Mouse (Mus musculus) liver, embryonic 13.5 days (tissue): Measurements from ENCODE around the gene Agap2. TPM values are rescaled to one million over a fixed set of nuclear protein-coding genes. Genes with fewer than 3 reads are reported as not detected.

Source experiments
- ATAC-seq: fragments of 200-750 bp; cut with Nextera tagmentation; 2 replicates; pipeline ENCODE4 v1.8.0; 2017; ENCODE audit warnings: low read depth, mild to moderate bottlenecking, moderate number of reproducible peaks, moderate library complexity
- DNase-seq: peaks from one replicate; pipeline ENCODE4 v3.0.0; 2022
- H3K27ac ChIP-seq: fragments of 300-500 bp; sonication (generic); 2 replicates; pipeline ENCODE4 v1.5.1; 2015; ENCODE audit warnings: moderate library complexity, mild to moderate bottlenecking, inconsistent platforms
- H3K27me3 ChIP-seq: fragments of 300-500 bp; sonication (generic); 2 replicates; pipeline ENCODE4 v1.6.1; 2015; ENCODE audit warnings: mild to moderate bottlenecking, inconsistent platforms
- H3K36me3 ChIP-seq: fragments of 300-500 bp; sonication (generic); 2 replicates; pipeline ENCODE4 v1.6.1; 2015; ENCODE audit warnings: mild to moderate bottlenecking, inconsistent platforms
- H3K4me1 ChIP-seq: fragments of 300-500 bp; sonication (generic); replicated peaks from 2 replicates; pipeline ENCODE4 v1.6.1; 2015; ENCODE audit warnings: inconsistent platforms
- H3K4me2 ChIP-seq: fragments of 300-500 bp; sonication (generic); 2 replicates; pipeline ENCODE4 v1.6.1; 2015; ENCODE audit warnings: inconsistent platforms, mild to moderate bottlenecking, moderate library complexity
- H3K4me3 ChIP-seq: fragments of 300-500 bp; sonication (generic); replicated peaks from 2 replicates; pipeline ENCODE4 v1.5.1; 2015; ENCODE audit warnings: mild to moderate bottlenecking, inconsistent platforms
- H3K9ac ChIP-seq: fragments of 300-500 bp; sonication (generic); 2 replicates; pipeline ENCODE4 v1.6.1; 2015; ENCODE audit warnings: mild to moderate bottlenecking, inconsistent platforms
- H3K9me3 ChIP-seq: fragments of 300-500 bp; sonication (generic); replicated peaks from 2 replicates; pipeline ENCODE4 v1.6.1; 2016; ENCODE audit warnings: inconsistent platforms
- WGBS: fragments of 180-500 bp; shearing (Covaris S2); methylation state at CpG from one replicate; pipeline ENCODE4 v1.1.7; 2015; ENCODE audit not compliant: insufficient replicate concordance; 5-methylcytosine and 5-hydroxymethylcytosine counted together
- polyA plus RNA-seq: library from polyadenylated mRNA; unstranded; fragments of >200 nt; fragmentation: Nextera tagmentation; extraction: Ambion mirVana; gene quantifications from 2 replicates; pipeline ENCODE4 v1.2.1, GENCODE M21; 2015

Gene Agap2
- 0.41 and 0.85 TPM in 2 replicates for polyA plus RNA-seq

DNA sequence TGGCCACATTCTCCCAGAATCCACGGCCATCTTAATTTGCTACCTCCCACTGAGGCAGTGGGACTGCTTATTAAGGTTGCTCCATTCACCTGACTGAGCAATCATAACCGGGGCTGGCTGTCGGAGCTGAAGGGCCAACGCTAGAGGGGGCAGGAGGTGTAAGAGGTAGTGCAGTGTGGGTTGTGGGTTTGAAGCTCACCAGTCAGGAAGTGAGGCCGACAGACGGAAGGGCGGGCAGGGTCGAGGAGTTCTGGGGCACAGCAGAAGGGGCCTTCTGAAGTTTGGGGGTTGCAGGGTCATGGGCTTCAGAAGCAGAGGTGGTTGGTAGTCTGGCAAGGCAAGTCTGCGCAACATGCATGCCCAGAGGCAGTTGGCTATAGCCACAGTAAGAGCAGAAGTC lies at the start of gene Agap2:
Gene Agap2, plus strand, starts transcription at position 205 of the 400 bp plus-strand sequence.
- peak within 1 kb of the TSS; percentile 21 for H3K4me3 ChIP-seq
- 22% methylated on average over 9 of the region's 9 CpGs for WGBS
- DNase-seq (no peak), ATAC-seq (no peak)
- no peaks in the 10 kb centered on the region; the same call in 1 of the 2 replicates for H3K36me3 ChIP-seq
- H3K9ac ChIP-seq: peak within 1 kb of the TSS; percentile 40; the same call in 1 of the 2 replicates
- H3K27me3 ChIP-seq: peaks cover 49% of the 10 kb centered on the region
- H3K9me3 ChIP-seq: no peaks in the 10 kb centered on the region
- H3K4me1 ChIP-seq: peaks cover 63% of the 10 kb centered on the region
- H3K4me2 ChIP-seq: peak within 1 kb of the TSS; percentile 52
- H3K27ac ChIP-seq: no peak within 1 kb of the TSS

DNA sequence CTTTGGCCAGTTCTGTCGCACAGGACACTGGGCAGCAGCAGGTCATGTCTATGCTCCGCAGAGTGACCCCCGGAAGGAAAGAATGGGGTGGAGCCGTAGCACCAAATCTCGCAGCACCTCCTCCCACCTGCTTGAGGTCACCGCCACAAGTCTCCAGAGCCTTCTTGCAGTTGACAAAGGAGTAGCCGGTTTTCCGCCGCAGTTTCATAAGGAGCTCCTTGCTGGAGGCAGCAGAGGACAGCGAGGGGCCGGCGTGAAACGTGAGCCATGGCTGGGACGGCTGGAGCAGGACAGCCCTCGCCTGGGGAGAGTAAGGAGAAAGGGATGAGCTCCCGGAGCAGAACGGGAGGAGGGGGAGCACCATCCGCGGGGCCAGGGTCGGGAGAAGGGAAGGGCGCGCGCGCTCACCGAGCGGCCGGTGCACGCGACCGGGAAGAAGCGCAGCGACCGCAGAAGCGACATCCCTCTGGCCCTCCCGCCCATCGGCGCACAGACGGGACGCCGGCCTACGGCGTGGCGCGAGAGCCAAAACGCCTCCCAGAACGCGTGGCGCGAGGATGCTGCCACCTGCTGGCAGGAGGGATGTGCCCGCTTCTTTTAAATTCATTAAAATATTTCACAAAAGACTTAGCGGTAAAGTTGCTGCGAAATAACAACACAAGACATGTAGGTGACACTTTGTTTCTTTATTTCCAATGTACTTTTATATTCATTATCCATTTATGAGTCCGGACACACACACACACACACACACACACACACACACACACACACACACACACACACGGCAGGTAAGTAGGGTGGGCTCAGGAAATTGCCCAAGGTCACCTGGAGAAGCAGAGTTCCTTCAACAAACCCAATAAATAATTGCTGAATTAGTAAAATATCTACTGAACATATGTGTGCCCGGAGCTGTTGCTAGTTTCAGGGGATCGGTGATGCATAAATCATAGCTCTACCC lies 44.5 kb upstream of the Agap2 start, which contains the start of gene Tsfm:
Gene Tsfm, minus strand, starts transcription at position 505 of the 961 bp plus-strand sequence.
- peak within 1 kb of the TSS; percentile 90 for H3K4me3 ChIP-seq
- H3K4me1 ChIP-seq: peaks cover 13% of the 10 kb centered on the region
- ATAC-seq (peak; percentile 86), DNase-seq (peak; percentile 82)
- peaks cover 38% of the 10 kb centered on the region for H3K36me3 ChIP-seq
- peak within 1 kb of the TSS; percentile 50 for H3K27ac ChIP-seq
- H3K27me3 ChIP-seq: no peaks in the 10 kb centered on the region
- 6% methylated on average over 55 of the region's 56 CpGs for WGBS
- peak within 1 kb of the TSS; percentile 92 for H3K9ac ChIP-seq
- H3K9me3 ChIP-seq: no peaks in the 10 kb centered on the region
- peak within 1 kb of the TSS; percentile 97 for H3K4me2 ChIP-seq

DNA sequence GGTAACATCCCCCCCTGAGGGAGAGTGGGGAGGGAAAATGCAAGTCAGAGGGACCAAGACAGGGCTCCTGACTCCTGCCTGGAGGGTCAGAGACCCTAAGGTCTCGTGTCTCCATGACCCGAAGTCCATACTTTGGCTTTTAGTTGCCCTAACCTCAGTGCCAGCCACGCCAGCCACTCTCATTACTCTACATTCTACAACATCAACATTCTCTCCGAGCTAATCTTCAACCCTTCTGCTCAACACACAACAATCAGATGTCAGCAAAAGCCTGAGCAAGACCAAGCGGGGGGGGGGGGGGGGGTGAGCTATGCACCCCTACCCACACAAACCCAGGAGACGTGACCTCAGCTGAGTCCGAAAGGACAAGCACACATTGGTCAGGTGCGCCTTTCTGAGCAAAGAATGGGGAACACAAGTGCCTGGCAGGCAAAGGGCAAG lies 41.8 kb upstream of the Agap2 start:
- Histone ChIP-seq H3K9me3 (no peaks in the 10 kb centered on the region), H3K4me2 (no peak overlapping the region), H3K9ac (no peak overlapping the region), H3K27me3 (peaks cover 18% of the 10 kb centered on the region), H3K4me1 (peaks cover 13% of the 10 kb centered on the region), H3K4me3 (no peak overlapping the region), H3K36me3 (peaks cover 11% of the 10 kb centered on the region), H3K27ac (no peak overlapping the region)
- no peak for ATAC-seq
- no peak for DNase-seq
- 59% methylated on average over 8 of the region's 8 CpGs for WGBS

DNA sequence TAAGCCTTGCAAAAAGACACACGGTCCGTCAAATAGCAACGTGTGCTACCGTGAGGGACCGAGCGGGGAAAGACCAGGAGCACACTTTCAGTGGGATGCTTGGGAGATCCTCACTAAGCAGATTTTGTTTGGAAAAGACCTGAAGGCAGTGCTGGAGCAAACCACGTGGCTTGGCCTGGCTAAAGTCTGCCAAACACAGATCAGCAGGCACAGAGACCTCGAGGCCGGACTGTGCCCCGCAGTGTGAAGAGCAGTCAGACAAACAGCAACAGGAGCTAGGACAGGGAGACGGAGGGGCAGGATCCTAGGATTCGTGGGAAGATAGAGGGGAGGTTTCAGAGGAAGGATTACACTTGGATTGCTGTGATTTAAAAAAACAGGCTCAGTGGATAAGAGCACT lies 38.8 kb upstream of the Agap2 start:
- Histone ChIP-seq H3K4me1 (peaks cover 8% of the 10 kb centered on the region), H3K27me3 (peaks cover 48% of the 10 kb centered on the region), H3K4me3 (no peak overlapping the region), H3K36me3 (no peaks in the 10 kb centered on the region), H3K4me2 (no peak overlapping the region), H3K27ac (no peak overlapping the region), H3K9ac (no peak overlapping the region), H3K9me3 (no peaks in the 10 kb centered on the region)
- DNase-seq: no peak
- no peak for ATAC-seq
- WGBS: 71% methylated on average over 12 of the region's 12 CpGs

DNA sequence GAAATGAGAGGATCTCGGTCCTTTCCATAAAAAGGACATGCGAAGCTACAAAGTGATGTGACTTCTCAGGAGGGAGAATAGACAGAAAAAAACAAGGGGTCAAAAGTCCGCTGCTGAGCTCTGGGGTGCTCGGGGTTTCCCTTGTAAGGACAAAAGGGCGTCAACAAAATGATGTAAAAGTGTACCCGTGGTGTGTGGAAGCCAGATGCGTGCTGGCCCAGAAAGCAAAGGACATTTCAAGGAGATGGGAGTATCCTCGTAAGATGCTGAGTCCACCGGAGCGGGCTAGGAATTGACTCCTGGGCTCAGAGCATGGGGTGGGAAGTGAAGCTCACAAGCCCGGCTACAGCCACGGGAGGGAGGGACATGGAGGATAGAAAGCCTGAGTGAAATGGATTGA lies 37.4 kb upstream of the Agap2 start:
- H3K27ac ChIP-seq: no peak overlapping the region
- H3K9me3 ChIP-seq: no peaks in the 10 kb centered on the region
- H3K27me3 ChIP-seq: peaks cover 52% of the 10 kb centered on the region
- WGBS: 64% methylated on average over 12 of the region's 12 CpGs
- DNase-seq (no peak), ATAC-seq (no peak)
- H3K4me1 ChIP-seq: peaks cover 21% of the 10 kb centered on the region
- H3K9ac ChIP-seq: no peak overlapping the region
- H3K36me3 ChIP-seq: no peaks in the 10 kb centered on the region
- H3K4me3 ChIP-seq: no peak overlapping the region
- H3K4me2 ChIP-seq: no peak overlapping the region

DNA sequence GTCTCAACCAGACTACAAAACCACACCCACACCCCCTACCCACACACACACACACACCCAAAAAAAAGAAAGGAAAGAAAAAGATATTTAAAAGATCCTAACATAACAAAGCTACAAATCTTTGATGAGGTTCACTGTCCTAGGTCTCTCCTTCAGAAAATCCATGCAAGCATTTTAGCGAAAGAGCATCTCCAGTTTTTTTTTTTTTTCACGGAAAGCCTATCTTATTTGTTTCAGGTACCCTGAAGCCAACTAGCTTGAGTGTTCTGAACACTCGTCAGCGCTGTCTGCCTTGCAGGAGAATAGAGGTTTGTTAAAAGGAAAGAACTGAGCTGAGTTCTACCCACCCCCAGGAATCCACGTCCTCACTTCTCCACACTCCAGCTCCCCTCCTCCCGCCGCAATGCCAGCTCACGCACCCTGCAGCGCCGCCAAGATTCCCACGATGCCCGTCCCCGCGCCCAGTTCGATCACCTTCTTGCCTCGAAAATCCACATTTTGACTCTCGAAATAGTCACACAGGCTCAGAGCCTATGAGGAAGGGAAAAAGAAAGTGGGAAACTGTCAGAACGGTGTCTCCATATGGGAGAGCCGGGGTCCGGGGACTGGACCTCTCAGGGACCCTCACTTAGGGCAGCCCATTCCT lies 34.4 kb upstream of the Agap2 start:
- peaks cover 23% of the 10 kb centered on the region for H3K36me3 ChIP-seq
- H3K4me2 ChIP-seq: peak overlapping the region; percentile 94
- no peak overlapping the region for H3K27ac ChIP-seq
- peak overlapping the region; percentile 78 for H3K4me3 ChIP-seq
- H3K9ac ChIP-seq: peak overlapping the region; percentile 70
- WGBS: 3% methylated on average over 20 of the region's 20 CpGs
- H3K9me3 ChIP-seq: no peaks in the 10 kb centered on the region
- ATAC-seq: no peak
- peaks cover 52% of the 10 kb centered on the region for H3K27me3 ChIP-seq
- DNase-seq: no peak
- peaks cover 28% of the 10 kb centered on the region for H3K4me1 ChIP-seq

DNA sequence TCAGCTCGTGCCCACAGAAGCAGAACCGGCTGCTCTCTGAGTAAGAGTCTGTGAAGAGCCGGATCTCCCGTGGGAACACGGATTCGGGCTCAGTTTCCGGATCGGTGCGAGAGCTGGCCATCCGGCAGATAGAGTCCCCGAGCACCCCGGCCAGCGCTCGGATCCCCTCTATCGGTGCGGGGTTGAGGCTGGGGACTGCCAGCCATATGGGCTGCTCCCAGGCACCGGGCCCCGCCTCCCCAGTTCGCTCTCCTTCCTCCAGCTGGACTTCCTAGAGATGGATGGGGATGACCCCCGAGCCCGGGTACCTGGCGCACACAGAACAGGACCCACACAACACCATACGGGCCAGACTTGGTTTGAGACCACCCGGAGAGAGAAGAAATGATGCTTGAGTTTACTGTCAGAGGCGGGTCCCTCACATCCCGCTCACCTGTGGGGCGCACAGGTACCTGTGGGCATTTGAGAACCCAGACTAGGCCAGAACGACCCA lies 33.8 kb upstream of the Agap2 start, which contains the start of the genes Mettl1 and Eef1akmt3:
Gene Mettl1, plus strand, starts transcription at position 141 of the 493 bp plus-strand sequence.
Gene Eef1akmt3, minus strand, starts transcription at position 240 of the 493 bp plus-strand sequence.
- Histone ChIP-seq H3K36me3 (peaks cover 23% of the 10 kb centered on the region), H3K27me3 (peaks cover 48% of the 10 kb centered on the region), H3K9me3 (no peaks in the 10 kb centered on the region), H3K4me1 (peaks cover 28% of the 10 kb centered on the region), H3K9ac (peak within 1 kb of the TSS; percentile 70), H3K4me2 (peak within 1 kb of the TSS; percentile 94), H3K4me3 (peak within 1 kb of the TSS; percentile 78), H3K27ac (no peak within 1 kb of the TSS; the same call in 1 of the 2 replicates)
- ATAC-seq (peak; percentile 50), DNase-seq (peak; percentile 28)
- under 1% methylated on average over 28 of the region's 28 CpGs for WGBS

DNA sequence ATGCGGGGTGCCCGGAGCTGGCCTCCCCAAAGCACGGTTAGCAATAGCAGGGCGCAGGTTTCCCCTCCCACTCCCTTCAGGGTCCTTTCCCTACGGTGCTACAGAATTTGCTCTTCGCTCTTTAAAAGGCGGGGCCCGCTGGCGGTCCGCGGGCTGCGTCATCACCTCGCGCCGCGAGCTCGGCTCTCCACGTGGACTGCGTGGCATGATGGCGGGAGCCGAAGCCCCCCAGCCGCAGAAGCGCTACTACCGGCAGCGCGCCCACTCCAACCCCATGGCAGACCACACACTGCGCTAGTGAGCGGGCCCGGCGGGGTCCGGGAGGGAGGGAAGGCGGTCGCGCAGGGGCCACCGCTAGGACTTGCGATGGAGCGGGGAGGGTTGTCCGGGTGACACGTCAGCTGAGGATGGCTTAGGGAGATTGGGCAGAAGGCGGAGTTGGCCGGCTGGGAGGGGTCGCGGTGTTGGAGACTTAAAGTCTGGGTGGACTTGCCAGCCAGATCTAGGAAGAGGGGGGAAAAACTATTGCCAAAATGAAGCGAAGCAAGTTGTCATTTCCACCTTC lies 33.2 kb upstream of the Agap2 start:
- H3K27ac ChIP-seq: no peak overlapping the region; the same call in 1 of the 2 replicates
- H3K4me2 ChIP-seq: peak overlapping the region; percentile 94
- peaks cover 28% of the 10 kb centered on the region for H3K4me1 ChIP-seq
- peaks cover 43% of the 10 kb centered on the region for H3K27me3 ChIP-seq
- peak overlapping the region; percentile 78 for H3K4me3 ChIP-seq
- ATAC-seq: peak; percentile 78
- H3K36me3 ChIP-seq: peaks cover 23% of the 10 kb centered on the region
- H3K9ac ChIP-seq: peak overlapping the region; percentile 70
- under 1% methylated on average over 44 of the region's 44 CpGs for WGBS
- H3K9me3 ChIP-seq: no peaks in the 10 kb centered on the region
- peak; percentile 78 for DNase-seq

DNA sequence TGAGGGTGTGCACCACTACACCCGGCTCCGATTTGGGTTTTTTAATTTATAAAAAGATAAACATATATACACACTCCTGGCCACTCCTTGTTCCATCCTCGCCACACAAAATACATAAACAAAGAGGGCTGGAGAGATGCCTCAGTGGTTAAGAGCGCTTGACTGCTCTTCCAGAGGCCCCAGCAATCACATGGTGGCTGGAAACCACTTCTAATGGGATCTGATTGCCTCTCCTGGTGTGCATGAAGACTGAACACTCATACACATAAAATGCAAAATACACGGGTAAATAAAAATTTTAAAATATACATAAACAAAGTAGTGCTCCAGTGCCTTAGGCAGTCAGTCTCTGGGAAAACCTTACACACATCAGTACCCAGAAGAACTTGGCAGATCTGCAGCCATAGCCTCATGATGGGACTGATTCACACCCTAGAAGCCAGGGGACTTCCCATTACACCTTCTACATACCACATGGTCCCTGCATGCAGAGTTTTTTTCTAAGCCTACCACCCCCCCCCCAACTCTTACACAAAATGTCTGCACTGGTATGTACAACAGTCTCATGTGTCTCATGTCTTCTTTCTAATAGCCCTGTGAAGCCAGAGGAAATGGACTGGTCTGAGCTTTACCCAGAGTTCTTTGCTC lies 32.5 kb upstream of the Agap2 start:
- Histone ChIP-seq H3K4me3 (peak overlapping the region; percentile 78), H3K9ac (peak overlapping the region; percentile 70), H3K36me3 (peaks cover 23% of the 10 kb centered on the region), H3K27ac (no peak overlapping the region), H3K27me3 (peaks cover 42% of the 10 kb centered on the region), H3K9me3 (no peaks in the 10 kb centered on the region), H3K4me2 (peak overlapping the region; percentile 94), H3K4me1 (peaks cover 28% of the 10 kb centered on the region)
- WGBS: 11% methylated on average over 5 of the region's 5 CpGs
- ATAC-seq (no peak), DNase-seq (no peak)

DNA sequence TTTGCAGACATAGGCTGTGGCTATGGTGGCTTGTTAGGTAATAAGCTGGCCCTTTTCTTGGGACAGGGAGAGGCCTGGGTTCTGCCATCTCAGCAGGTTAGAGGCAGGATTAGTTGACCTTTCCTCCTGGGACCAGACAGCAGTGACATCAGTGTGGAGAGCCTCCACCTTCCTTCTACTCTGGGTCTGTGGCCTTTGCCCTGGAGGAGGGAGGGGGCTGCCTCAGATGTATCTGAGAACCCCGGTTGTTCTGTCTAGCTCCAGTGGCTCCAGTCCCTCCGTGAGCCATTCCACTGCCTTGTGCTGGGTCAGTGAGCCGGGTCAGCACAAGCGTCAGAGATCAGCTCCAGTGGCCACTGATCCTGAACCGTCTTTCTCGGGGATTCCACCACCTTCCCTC lies 31.9 kb upstream of the Agap2 start:
- Histone ChIP-seq H3K4me2 (peak overlapping the region; percentile 94), H3K36me3 (peaks cover 23% of the 10 kb centered on the region), H3K4me3 (no peak overlapping the region; the same call in 1 of the 2 replicates), H3K4me1 (peaks cover 28% of the 10 kb centered on the region), H3K9me3 (no peaks in the 10 kb centered on the region), H3K27me3 (peaks cover 44% of the 10 kb centered on the region), H3K9ac (peak overlapping the region; percentile 70; the same call in 1 of the 2 replicates), H3K27ac (no peak overlapping the region)
- ATAC-seq: no peak
- DNase-seq: no peak
- WGBS: 81% methylated on average over 6 of the region's 6 CpGs
